Mouse (Mus musculus): ENCODE results near the gene Ces4a. TPM values are rescaled to one million over a fixed set of nuclear protein-coding genes. Genes with fewer than 3 reads are reported as not detected.
"Not testable (repeated sequence)": the region's sequence is repeated elsewhere in the genome, so short reads cannot be mapped to it uniquely, and the experiment has no call there.

The Ces4a gene
- polyA plus RNA-seq, 1 experiment = not detected

GRCm38 (mm10) chr8:105171116-105172002 is 39.8 kb downstream of the Ces4a start:
- H3K27me3 ChIP-seq (ENCODE audit: control insufficient read depth, insufficient read depth, insufficient read length) = no peaks in the 10 kb centered on the region
- H3ac ChIP-seq (ENCODE audit: control insufficient read depth, insufficient read length) = peak overlapping the region; percentile 76
- H3K79me2 ChIP-seq (ENCODE audit: control insufficient read depth, insufficient read depth) = peaks cover 49% of the 10 kb centered on the region
- peak overlapping the region; percentile 65 for H3K4me2 ChIP-seq (ENCODE audit: low read depth)
- peaks cover 7% of the 10 kb centered on the region for H3K36me3 ChIP-seq (ENCODE audit: control insufficient read depth, insufficient read depth)
- H3K4me3 ChIP-seq = peak overlapping the region; percentile 75
- TF ChIP-seq POLR2A (IDR thresholded peaks at IDR 0.05; ENCODE audit: insufficient read length, low read depth) (peak; percentile 48), TCF3 (IDR thresholded peaks at IDR 0.05; ENCODE audit: insufficient read length, low read depth) (no peak)

GRCm38 (mm10) chr8:105172003-105172362 is 40.4 kb downstream of the Ces4a start:
- H3K27me3 ChIP-seq (ENCODE audit: control insufficient read depth, insufficient read depth, insufficient read length) = no peaks in the 10 kb centered on the region
- TF ChIP-seq E2F4 (IDR thresholded peaks at IDR 0.05; ENCODE audit: insufficient read depth) (no peak), REST (IDR thresholded peaks at IDR 0.05; ENCODE audit: insufficient read depth, insufficient read length) (no peak)

GRCm38 (mm10) chr8:105175287-105175686 is 43.7 kb downstream of the Ces4a start:
- H3K27me3 ChIP-seq (ENCODE audit: control insufficient read depth, insufficient read depth, insufficient read length); H3K4me2 ChIP-seq (ENCODE audit: low read depth); H3ac ChIP-seq (ENCODE audit: control insufficient read depth, insufficient read length); H3K4me3 ChIP-seq: not testable (repeated sequence)
- H3K79me2 ChIP-seq (ENCODE audit: control insufficient read depth, insufficient read depth) = peaks cover 88% of the 10 kb centered on the region
- peaks cover 30% of the 10 kb centered on the region for H3K36me3 ChIP-seq (ENCODE audit: control insufficient read depth, insufficient read depth)

More at GRCm38 (mm10) chr8:105172003-105172362, 40.4 kb downstream of the Ces4a start:
- peak overlapping the region; percentile 75 for H3K4me3 ChIP-seq
- H3K79me2 ChIP-seq (ENCODE audit: control insufficient read depth, insufficient read depth) = peaks cover 55% of the 10 kb centered on the region
- peak overlapping the region; percentile 76 for H3ac ChIP-seq (ENCODE audit: control insufficient read depth, insufficient read length)
- peaks cover 13% of the 10 kb centered on the region for H3K36me3 ChIP-seq (ENCODE audit: control insufficient read depth, insufficient read depth)
- H3K4me2 ChIP-seq (ENCODE audit: low read depth) = peak overlapping the region; percentile 65

- TF ChIP-seq MYOG (IDR thresholded peaks at IDR 0.05; ENCODE audit: control insufficient read depth in 1 of 3, insufficient read depth in 1 of 3, insufficient read length in 2 of 3, low read depth in 2 of 3) (no peak), TCF12 (IDR thresholded peaks at IDR 0.05; ENCODE audit: insufficient read depth, poor library complexity, severe bottlenecking) (no peak), TCF3 (IDR thresholded peaks at IDR 0.05; ENCODE audit: insufficient read length, low read depth) (no peak), SRF (IDR thresholded peaks at IDR 0.05; ENCODE audit: control insufficient read depth, insufficient read length, low read depth) (no peak), MAX (IDR thresholded peaks at IDR 0.05; ENCODE audit: low read depth) (no peak), USF1 (IDR thresholded peaks at IDR 0.05; ENCODE audit: low read depth) (no peak), POLR2AphosphoS2 (IDR thresholded peaks at IDR 0.05; ENCODE audit: insufficient read length, low read depth) (no peak), E2F4 (IDR thresholded peaks at IDR 0.05; ENCODE audit: insufficient read depth) (no peak), POLR2A (IDR thresholded peaks at IDR 0.05; ENCODE audit: insufficient read length, low read depth) (no peak), CEBPB (IDR thresholded peaks at IDR 0.05; ENCODE audit: insufficient read depth, poor library complexity, severe bottlenecking) (no peak), MYOD1 (IDR thresholded peaks at IDR 0.05; ENCODE audit: control insufficient read depth in 1 of 3, insufficient read length in 2 of 3, low read depth in 2 of 3) (no peak), REST (IDR thresholded peaks at IDR 0.05; ENCODE audit: insufficient read depth, insufficient read length) (no peak)
- Histone ChIP-seq H3K4me3 (no peak overlapping the region), H3K79me2 (ENCODE audit: control insufficient read depth, insufficient read depth) (peaks cover 100% of the 10 kb centered on the region), H3K36me3 (ENCODE audit: control insufficient read depth, insufficient read depth) (peaks cover 44% of the 10 kb centered on the region), H3K27me3 (ENCODE audit: control insufficient read depth, insufficient read depth, insufficient read length) (no peaks in the 10 kb centered on the region), H3ac (ENCODE audit: control insufficient read depth, insufficient read length) (no peak overlapping the region), H3K4me2 (ENCODE audit: low read depth) (no peak overlapping the region)
These were observed 46.7 kb downstream of the Ces4a start for GRCm38 (mm10) chr8:105178211-105178800.

GRCm38 (mm10) chr8:105182201-105182600 is 50.6 kb downstream of the Ces4a start:
- no peak overlapping the region for H3K4me3 ChIP-seq
- no peaks in the 10 kb centered on the region for H3K27me3 ChIP-seq (ENCODE audit: control insufficient read depth, insufficient read depth, insufficient read length)
- H3ac ChIP-seq (ENCODE audit: control insufficient read depth, insufficient read length) = no peak overlapping the region
- H3K4me2 ChIP-seq (ENCODE audit: low read depth) = no peak overlapping the region
- peaks cover 88% of the 10 kb centered on the region for H3K79me2 ChIP-seq (ENCODE audit: control insufficient read depth, insufficient read depth)
- TF ChIP-seq POLR2A (IDR thresholded peaks at IDR 0.05; ENCODE audit: insufficient read length, low read depth) = no peak
- TF ChIP-seq SRF (IDR thresholded peaks at IDR 0.05; ENCODE audit: control insufficient read depth, insufficient read length, low read depth) = no peak
- no peak for TF ChIP-seq USF1 (IDR thresholded peaks at IDR 0.05; ENCODE audit: low read depth)
- TF ChIP-seq REST (IDR thresholded peaks at IDR 0.05; ENCODE audit: insufficient read depth, insufficient read length) = no peak
- no peak for TF ChIP-seq TCF12 (IDR thresholded peaks at IDR 0.05; ENCODE audit: insufficient read depth, poor library complexity, severe bottlenecking)
- no peak for TF ChIP-seq CEBPB (IDR thresholded peaks at IDR 0.05; ENCODE audit: insufficient read depth, poor library complexity, severe bottlenecking)
- no peak for TF ChIP-seq MYOD1 (IDR thresholded peaks at IDR 0.05; ENCODE audit: control insufficient read depth in 1 of 3, insufficient read length in 2 of 3, low read depth in 2 of 3)
- TF ChIP-seq MAX (IDR thresholded peaks at IDR 0.05; ENCODE audit: low read depth) = no peak
- no peak for TF ChIP-seq E2F4 (IDR thresholded peaks at IDR 0.05; ENCODE audit: insufficient read depth)
- no peak for TF ChIP-seq MYOG (IDR thresholded peaks at IDR 0.05; ENCODE audit: control insufficient read depth in 1 of 3, insufficient read depth in 1 of 3, insufficient read length in 2 of 3, low read depth in 2 of 3)
- TF ChIP-seq TCF3 (IDR thresholded peaks at IDR 0.05; ENCODE audit: insufficient read length, low read depth) = no peak
- no peak for TF ChIP-seq POLR2AphosphoS2 (IDR thresholded peaks at IDR 0.05; ENCODE audit: insufficient read length, low read depth)
- peaks cover 37% of the 10 kb centered on the region for H3K36me3 ChIP-seq (ENCODE audit: control insufficient read depth, insufficient read depth)

Measured in myocyte (in vitro differentiated cells).